Mouse (Mus musculus) granulocyte monocyte progenitor cell, adult 5-6 weeks (primary cell): ENCODE measurements around the gene Rtn1. TPM values are rescaled to one million over a fixed set of nuclear protein-coding genes. Genes with fewer than 3 reads are reported as not detected.

ENCODE experiments used
- ATAC-seq: replicated peaks from 2 replicates; pipeline ENCODE4 v1.8.0; 2016; ENCODE audit warnings: mild to moderate bottlenecking, moderate TSS enrichment, inconsistent platforms; ENCODE audit not compliant: poor library complexity, severe bottlenecking
- total RNA-seq, 2 experiments: library from RNA; stranded (forward) in 1 of 2; stranded (reverse) in 1 of 2; fragments of 200-712, 200-1000 nt in 1 of 2; fragments of >200 nt in 1 of 2; fragmentation: Nextera tagmentation in 1 of 2; gene quantifications; 2 replicates each; pipeline ENCODE4 v1.2.3; 2014 to 2017

Gene Rtn1
- total RNA-seq, 2 experiments from 2014 or later = not detected

GRCm38 (mm10) chr12:72285366-72286345 lies 123.2 kb downstream of the Rtn1 start:
- no peak for ATAC-seq

- ATAC-seq = no peak
Observed at GRCm38 (mm10) chr12:72284576-72284975, 124.3 kb downstream of the Rtn1 start.

GRCm38 (mm10) chr12:72279129-72279875 lies 129.6 kb downstream of the Rtn1 start:
- no peak for ATAC-seq

- peak; percentile 52 for ATAC-seq
Observed at GRCm38 (mm10) chr12:72273721-72274414, 135.0 kb downstream of the Rtn1 start.

GRCm38 (mm10) chr12:72267614-72268013 lies 141.2 kb downstream of the Rtn1 start:
- no peak for ATAC-seq

- ATAC-seq = no peak
Observed at GRCm38 (mm10) chr12:72265261-72266228, 143.3 kb downstream of the Rtn1 start.

GRCm38 (mm10) chr12:72263213-72264103 lies 145.4 kb downstream of the Rtn1 start:
- ATAC-seq = no peak

- ATAC-seq = no peak
Observed at GRCm38 (mm10) chr12:72257000-72257399, 151.9 kb downstream of the Rtn1 start.

- no peak; the same call in 1 of the 2 replicates for ATAC-seq
Observed at GRCm38 (mm10) chr12:72253040-72253439, 155.8 kb downstream of the Rtn1 start.

- no peak for ATAC-seq
Observed at GRCm38 (mm10) chr12:72251890-72252445, 156.9 kb downstream of the Rtn1 start.

- no peak for ATAC-seq
Observed at GRCm38 (mm10) chr12:72244951-72245350, 163.9 kb downstream of the Rtn1 start.

GRCm38 (mm10) chr12:72242807-72243206 lies 166.0 kb downstream of the Rtn1 start:
- no peak for ATAC-seq

- no peak for ATAC-seq
Observed at GRCm38 (mm10) chr12:72240506-72240905, 168.3 kb downstream of the Rtn1 start.

GRCm38 (mm10) chr12:72239230-72239894 lies 169.5 kb downstream of the Rtn1 start:
- no peak for ATAC-seq

GRCm38 (mm10) chr12:72237251-72237650 lies 171.6 kb downstream of the Rtn1 start:
- ATAC-seq = no peak

- ATAC-seq = peak; percentile 71
Observed at GRCm38 (mm10) chr12:72236564-72237011, 172.3 kb downstream of the Rtn1 start.

GRCm38 (mm10) chr12:72235621-72236351 lies 173.1 kb downstream of the Rtn1 start:
- ATAC-seq = no peak
